Mouse (Mus musculus) left cerebral cortex, adult 11 months (tissue): Measurements from ENCODE around the gene Ube2o.

ENCODE experiments used
- DNase-seq: peaks from one replicate; pipeline ENCODE4 v3.0.0; 2022; ENCODE audit warnings: low spot score

Gene Ube2o

GRCm38 (mm10) chr11:116581376-116581814 is at the start of gene Ube2o:
Gene Ube2o (minus strand): TSS chr11:116581447.
- peak; percentile 76 for DNase-seq

- DNase-seq, result no peak
These were observed 49.1 kb upstream of the Ube2o start for GRCm38 (mm10) chr11:116630171-116630965.

GRCm38 (mm10) chr11:116629472-116629871 is 48.2 kb upstream of the Ube2o start:
- DNase-seq, result no peak

- DNase-seq, result peak; percentile 83
These were observed 47.5 kb upstream of the Ube2o start for GRCm38 (mm10) chr11:116628712-116629111.

- DNase-seq, result no peak
These were observed 46.1 kb upstream of the Ube2o start for GRCm38 (mm10) chr11:116627072-116628020.

- no peak for DNase-seq
These were observed 45.2 kb upstream of the Ube2o start, which contains the start of gene Rhbdf2 for GRCm38 (mm10) chr11:116626299-116627071. Gene Rhbdf2 (minus strand): TSS chr11:116627019.

GRCm38 (mm10) chr11:116625081-116626000 is 44.1 kb upstream of the Ube2o start:
- DNase-seq, result no peak

GRCm38 (mm10) chr11:116624131-116624832 is 43.0 kb upstream of the Ube2o start:
- no peak for DNase-seq

GRCm38 (mm10) chr11:116623281-116624124 is 42.3 kb upstream of the Ube2o start:
- no peak for DNase-seq

- DNase-seq, result no peak
These were observed 40.0 kb upstream of the Ube2o start for GRCm38 (mm10) chr11:116621258-116621704.

GRCm38 (mm10) chr11:116620559-116621253 is 39.5 kb upstream of the Ube2o start:
- no peak for DNase-seq

- no peak for DNase-seq
These were observed 38.8 kb upstream of the Ube2o start for GRCm38 (mm10) chr11:116620073-116620472.

- DNase-seq, result no peak
These were observed 38.3 kb upstream of the Ube2o start for GRCm38 (mm10) chr11:116619561-116619960.

GRCm38 (mm10) chr11:116619156-116619555 is 37.9 kb upstream of the Ube2o start:
- no peak for DNase-seq

GRCm38 (mm10) chr11:116618666-116619065 is 37.4 kb upstream of the Ube2o start:
- no peak for DNase-seq

GRCm38 (mm10) chr11:116617641-116618040 is 36.4 kb upstream of the Ube2o start:
- DNase-seq, result no peak

- DNase-seq, result no peak
These were observed 35.3 kb upstream of the Ube2o start for GRCm38 (mm10) chr11:116616438-116617118.
